Mouse (Mus musculus) spleen, adult 2 months (tissue): ENCODE measurements around the gene Mybpc2.

Experiments
- CTCF ChIP-seq: fragments of 200-500 bp; IDR thresholded peaks from 2 replicates; pipeline ENCODE4 v1.5.1; 2011; ENCODE audit warnings: mild to moderate bottlenecking, inconsistent platforms; ENCODE audit not compliant: insufficient read depth, insufficient read length, insufficient replicate concordance; ENCODE audit errors: extremely low read depth
- POLR2A ChIP-seq: fragments of 200-500 bp; IDR thresholded peaks from 2 replicates; pipeline ENCODE4 v1.6.1; 2011; ENCODE audit warnings: low read depth, low read length, inconsistent platforms

DNA sequence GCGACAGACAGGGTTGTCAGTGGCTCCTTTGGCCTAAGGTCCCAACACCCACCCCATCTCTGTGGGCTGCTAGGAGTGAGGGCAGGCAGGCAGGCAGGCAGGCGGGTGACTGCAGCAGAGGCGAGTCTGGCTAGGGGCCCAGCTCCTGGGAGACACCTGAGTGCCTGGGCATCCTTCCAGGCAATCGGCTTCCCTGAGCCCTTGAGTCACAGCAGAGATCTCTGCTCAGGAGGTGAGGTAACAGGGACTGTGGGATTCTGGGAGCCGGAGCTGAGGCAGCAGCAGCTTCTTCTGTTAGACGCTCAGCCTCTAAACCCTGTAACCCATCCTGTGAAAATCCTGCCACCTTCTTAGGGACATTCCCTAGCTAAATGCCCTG is 12.1 kb upstream of the Mybpc2 start:
- TF ChIP-seq CTCF = no peak
- TF ChIP-seq POLR2A = no peak
